Mouse (Mus musculus): Measurements from ENCODE around the gene Olfr728. TPM values are rescaled to one million over a fixed set of nuclear protein-coding genes. Genes with fewer than 3 reads are reported as not detected.

Olfr728 gene
- polyA plus RNA-seq (2012; rRNA removed): not detected in 2 replicates

DNA sequence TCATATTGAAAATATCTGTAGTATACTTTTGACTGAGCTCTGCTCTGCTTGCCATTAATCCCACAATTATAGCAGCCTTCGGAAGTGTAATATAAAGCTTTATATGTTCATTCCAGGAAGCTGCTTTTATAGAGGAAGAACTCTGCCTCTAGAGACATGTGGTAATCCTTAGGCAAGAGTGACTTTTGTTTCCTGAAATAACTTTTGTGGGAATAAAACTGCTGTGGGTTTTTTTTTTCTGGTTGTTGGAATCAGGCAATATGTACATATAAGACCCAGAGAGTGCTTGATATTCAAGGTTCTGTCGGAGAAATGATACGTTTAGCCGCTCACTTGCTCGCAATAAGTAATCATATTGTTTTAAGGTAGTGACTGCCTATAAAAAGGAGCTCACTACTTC lies at the start of gene Olfr728:
TSS of gene Olfr728 (minus strand) at position 101 of the 400 bp plus-strand sequence.
- Histone ChIP-seq H3K36me3 (ENCODE audit: control insufficient read depth, insufficient read depth, low read length) (no peaks in the 10 kb centered on the region), H3K4me3 (ENCODE audit: control insufficient read depth, low read depth, low read length) (no peak within 1 kb of the TSS), H3K27ac (ENCODE audit: control insufficient read depth, insufficient read depth, low read depth, low read length) (no peak within 1 kb of the TSS), H3K4me1 (ENCODE audit: control insufficient read depth, insufficient read depth, low read length) (no peaks in the 10 kb centered on the region), H3K27me3 (ENCODE audit: control insufficient read depth, insufficient read depth, low read length) (no peaks in the 10 kb centered on the region)
- no peak for TF ChIP-seq POLR2A (IDR thresholded peaks at IDR 0.05; ENCODE audit: control insufficient read depth, low read depth, low read length)
- no peak for TF ChIP-seq CTCF (IDR thresholded peaks at IDR 0.05; ENCODE audit: control insufficient read depth, insufficient read depth, insufficient replicate concordance, low read depth, low read length)

GRCm38 (mm10) chr14:50188098-50188497 lies 45.6 kb upstream of the Olfr728 start, which contains the start of gene Olfr730:
Gene Olfr730, minus strand, starts transcription at chr14:50188198.
- no peaks in the 10 kb centered on the region for H3K27me3 ChIP-seq (ENCODE audit: control insufficient read depth, insufficient read depth, low read length)
- TF ChIP-seq POLR2A (IDR thresholded peaks at IDR 0.05; ENCODE audit: control insufficient read depth, low read depth, low read length) (no peak), CTCF (IDR thresholded peaks at IDR 0.05; ENCODE audit: control insufficient read depth, insufficient read depth, insufficient replicate concordance, low read depth, low read length) (no peak)
- no peak within 1 kb of the TSS for H3K27ac ChIP-seq (ENCODE audit: control insufficient read depth, insufficient read depth, low read depth, low read length)
- no peak within 1 kb of the TSS for H3K4me3 ChIP-seq (ENCODE audit: control insufficient read depth, low read depth, low read length)
- H3K4me1 ChIP-seq (ENCODE audit: control insufficient read depth, insufficient read depth, low read length): no peaks in the 10 kb centered on the region
- no peaks in the 10 kb centered on the region for H3K36me3 ChIP-seq (ENCODE audit: control insufficient read depth, insufficient read depth, low read length)

GRCm38 (mm10) chr14:50152810-50153209 lies 10.3 kb upstream of the Olfr728 start, which contains the start of gene Olfr729:
Gene Olfr729, minus strand, starts transcription at chr14:50152910.
- H3K4me3 ChIP-seq (ENCODE audit: control insufficient read depth, low read depth, low read length): no peak within 1 kb of the TSS
- no peak within 1 kb of the TSS for H3K27ac ChIP-seq (ENCODE audit: control insufficient read depth, insufficient read depth, low read depth, low read length)
- H3K36me3 ChIP-seq (ENCODE audit: control insufficient read depth, insufficient read depth, low read length): no peaks in the 10 kb centered on the region
- no peaks in the 10 kb centered on the region for H3K27me3 ChIP-seq (ENCODE audit: control insufficient read depth, insufficient read depth, low read length)
- TF ChIP-seq POLR2A (IDR thresholded peaks at IDR 0.05; ENCODE audit: control insufficient read depth, low read depth, low read length): no peak
- no peak for TF ChIP-seq CTCF (IDR thresholded peaks at IDR 0.05; ENCODE audit: control insufficient read depth, insufficient read depth, insufficient replicate concordance, low read depth, low read length)
- H3K4me1 ChIP-seq (ENCODE audit: control insufficient read depth, insufficient read depth, low read length): no peaks in the 10 kb centered on the region

DNA sequence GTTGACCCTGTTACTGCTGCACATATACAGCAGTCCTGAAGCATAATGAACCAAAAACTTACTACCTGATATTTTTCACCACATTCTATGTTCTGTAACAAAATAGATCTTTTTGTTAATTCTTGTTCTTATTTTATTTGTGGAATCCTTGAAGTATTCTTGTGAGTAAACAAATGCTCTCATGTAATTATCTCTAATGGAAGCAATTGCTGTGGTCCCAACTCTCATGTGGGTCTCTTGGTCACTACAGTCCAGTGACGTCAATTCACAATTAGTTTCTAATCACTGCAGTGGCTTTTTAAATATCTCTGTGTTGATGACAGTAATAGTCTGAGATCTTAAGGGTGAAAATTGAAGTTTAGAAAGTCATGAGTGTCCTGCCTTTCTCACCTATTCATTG lies 19.6 kb downstream of the Olfr728 start, which contains the start of gene Olfr727:
TSS of gene Olfr727 (plus strand) at position 301 of the 400 bp plus-strand sequence.
- no peak within 1 kb of the TSS for H3K27ac ChIP-seq (ENCODE audit: control insufficient read depth, insufficient read depth, low read depth, low read length)
- H3K4me3 ChIP-seq (ENCODE audit: control insufficient read depth, low read depth, low read length): no peak within 1 kb of the TSS
- no peaks in the 10 kb centered on the region for H3K36me3 ChIP-seq (ENCODE audit: control insufficient read depth, insufficient read depth, low read length)
- H3K27me3 ChIP-seq (ENCODE audit: control insufficient read depth, insufficient read depth, low read length): no peaks in the 10 kb centered on the region
- H3K4me1 ChIP-seq (ENCODE audit: control insufficient read depth, insufficient read depth, low read length): no peaks in the 10 kb centered on the region
- TF ChIP-seq CTCF (IDR thresholded peaks at IDR 0.05; ENCODE audit: control insufficient read depth, insufficient read depth, insufficient replicate concordance, low read depth, low read length): no peak
- no peak for TF ChIP-seq POLR2A (IDR thresholded peaks at IDR 0.05; ENCODE audit: control insufficient read depth, low read depth, low read length)

DNA sequence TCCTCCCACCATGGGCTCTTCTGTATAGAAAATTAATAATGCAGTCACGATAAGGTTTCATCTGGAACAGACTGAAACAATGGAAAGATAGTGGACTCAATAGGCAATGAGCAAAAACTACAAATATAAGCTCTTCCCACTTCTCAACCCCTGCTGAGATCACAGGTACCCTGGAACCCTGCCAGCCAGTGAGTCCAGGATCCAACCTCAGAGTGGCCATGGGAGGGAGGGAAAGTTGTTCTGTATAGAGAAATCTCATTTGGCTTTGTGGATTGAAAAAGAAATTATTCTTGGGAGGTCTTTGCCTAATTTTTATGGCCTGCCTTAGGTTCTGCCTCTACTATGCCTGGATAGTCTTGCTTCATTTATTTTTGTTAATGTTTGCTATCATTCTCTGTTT lies 51.6 kb downstream of the Olfr728 start, which contains the start of gene Olfr726:
TSS of gene Olfr726 (minus strand) at position 101 of the 400 bp plus-strand sequence.
- Histone ChIP-seq H3K36me3 (ENCODE audit: control insufficient read depth, insufficient read depth, low read length) (no peaks in the 10 kb centered on the region), H3K4me3 (ENCODE audit: control insufficient read depth, low read depth, low read length) (no peak within 1 kb of the TSS), H3K27ac (ENCODE audit: control insufficient read depth, insufficient read depth, low read depth, low read length) (no peak within 1 kb of the TSS), H3K4me1 (ENCODE audit: control insufficient read depth, insufficient read depth, low read length) (no peaks in the 10 kb centered on the region), H3K27me3 (ENCODE audit: control insufficient read depth, insufficient read depth, low read length) (no peaks in the 10 kb centered on the region)
- no peak for TF ChIP-seq CTCF (IDR thresholded peaks at IDR 0.05; ENCODE audit: control insufficient read depth, insufficient read depth, insufficient replicate concordance, low read depth, low read length)
- TF ChIP-seq POLR2A (IDR thresholded peaks at IDR 0.05; ENCODE audit: control insufficient read depth, low read depth, low read length): no peak

Other genes with a start within 250 kb of the Olfr728 start
- not detected in 2 replicates for gene Olfr722, start 240.7 kb downstream of the Olfr728 start, polyA plus RNA-seq (2012; rRNA removed)
- not detected in 2 replicates for gene Olfr723, start 210.9 kb downstream of the Olfr728 start, polyA plus RNA-seq (2012; rRNA removed)
- not detected in 2 replicates for gene Olfr724, start 179.4 kb downstream of the Olfr728 start, polyA plus RNA-seq (2012; rRNA removed)
- gene Olfr725, start 102.3 kb downstream of the Olfr728 start, polyA plus RNA-seq (2012; rRNA removed): not detected in 2 replicates
- gene Olfr726, start 51.7 kb downstream of the Olfr728 start, polyA plus RNA-seq (2012; rRNA removed): not detected in 2 replicates
- not detected in 2 replicates for gene Olfr727, start 19.5 kb downstream of the Olfr728 start, polyA plus RNA-seq (2012; rRNA removed)
- gene Olfr729, start 10.2 kb upstream of the Olfr728 start, polyA plus RNA-seq (2012; rRNA removed): not detected in 2 replicates
- gene Olfr730, start 45.5 kb upstream of the Olfr728 start, polyA plus RNA-seq (2012; rRNA removed): not detected in 2 replicates
- gene Olfr731, start 99.2 kb upstream of the Olfr728 start, polyA plus RNA-seq (2012; rRNA removed): 0.06 TPM in 1 of 2 replicates, not detected in the other
- gene Olfr732, start 141.5 kb upstream of the Olfr728 start, polyA plus RNA-seq (2012; rRNA removed): 0.14 and 0.17 TPM in 2 replicates
- gene Olfr733, start 158.8 kb upstream of the Olfr728 start, polyA plus RNA-seq (2012; rRNA removed): 0.13 TPM in 1 of 2 replicates, not detected in the other
- gene Olfr734, start 184.1 kb upstream of the Olfr728 start, polyA plus RNA-seq (2012; rRNA removed): 0.10 and 0.37 TPM in 2 replicates
- 0.12 and 0.21 TPM in 2 replicates for gene Olfr735, start 206.2 kb upstream of the Olfr728 start, polyA plus RNA-seq (2012; rRNA removed)
- gene Tlr11, start 215.2 kb upstream of the Olfr728 start, polyA plus RNA-seq (2012; rRNA removed): 0.04 TPM in 1 of 2 replicates, not detected in the other
- gene Olfr736, start 238.5 kb upstream of the Olfr728 start, polyA plus RNA-seq (2012; rRNA removed): 0.07 TPM in 1 of 2 replicates, not detected in the other

All from testis, adult 2 months (tissue).